Mouse (Mus musculus) layer of hippocampus, adult 9-10 months (tissue): ENCODE measurements around the gene Wipf2.

ENCODE experiments used
- DNase-seq: peaks from one replicate; pipeline ENCODE4 v3.0.0; 2022; ENCODE audit warnings: low spot score

The Wipf2 gene

DNA sequence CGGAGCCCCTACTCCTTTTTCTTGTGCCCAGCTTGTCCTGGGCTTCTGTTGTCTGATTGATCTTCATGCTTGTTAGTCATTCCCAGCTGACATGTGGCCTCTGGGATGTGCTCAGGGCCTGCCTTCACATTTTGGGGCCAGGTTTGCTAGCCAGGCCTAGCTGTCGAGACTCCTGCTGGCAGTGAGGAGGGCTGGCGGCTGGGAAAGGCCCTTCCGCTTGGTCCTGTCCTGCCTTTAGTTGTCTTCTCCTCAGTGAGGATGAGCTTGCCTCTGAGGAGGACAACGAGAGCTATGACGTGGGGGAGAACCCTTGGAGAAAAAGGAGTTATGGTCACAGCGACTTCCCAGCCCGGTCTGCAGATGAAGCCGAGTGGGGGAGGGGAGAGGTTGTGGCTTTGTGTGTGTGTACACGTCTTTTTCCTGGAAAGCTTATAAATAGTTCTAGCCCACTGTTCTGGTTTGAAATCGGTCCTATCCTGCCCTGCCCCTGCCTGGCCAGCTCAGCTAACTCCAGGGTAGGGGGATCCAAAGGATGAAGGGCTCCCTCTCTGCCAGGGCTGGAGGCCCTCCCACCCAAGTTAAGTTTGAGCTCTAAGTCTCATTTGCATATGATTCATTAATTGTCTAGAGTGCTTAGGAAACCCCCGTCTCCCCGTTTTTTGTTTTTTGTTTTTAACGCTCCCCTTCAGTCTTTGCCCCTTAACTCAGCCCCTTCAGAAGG is 80.5 kb downstream of the Wipf2 start:
- DNase-seq = no peak

GRCm38 (mm10) chr11:98944897-98945604 is 81.6 kb downstream of the Wipf2 start:
- DNase-seq = no peak

GRCm38 (mm10) chr11:98945605-98945977 is 82.2 kb downstream of the Wipf2 start:
- DNase-seq = no peak

- DNase-seq = no peak
Observed at GRCm38 (mm10) chr11:98947969-98948569, 84.6 kb downstream of the Wipf2 start.

DNA sequence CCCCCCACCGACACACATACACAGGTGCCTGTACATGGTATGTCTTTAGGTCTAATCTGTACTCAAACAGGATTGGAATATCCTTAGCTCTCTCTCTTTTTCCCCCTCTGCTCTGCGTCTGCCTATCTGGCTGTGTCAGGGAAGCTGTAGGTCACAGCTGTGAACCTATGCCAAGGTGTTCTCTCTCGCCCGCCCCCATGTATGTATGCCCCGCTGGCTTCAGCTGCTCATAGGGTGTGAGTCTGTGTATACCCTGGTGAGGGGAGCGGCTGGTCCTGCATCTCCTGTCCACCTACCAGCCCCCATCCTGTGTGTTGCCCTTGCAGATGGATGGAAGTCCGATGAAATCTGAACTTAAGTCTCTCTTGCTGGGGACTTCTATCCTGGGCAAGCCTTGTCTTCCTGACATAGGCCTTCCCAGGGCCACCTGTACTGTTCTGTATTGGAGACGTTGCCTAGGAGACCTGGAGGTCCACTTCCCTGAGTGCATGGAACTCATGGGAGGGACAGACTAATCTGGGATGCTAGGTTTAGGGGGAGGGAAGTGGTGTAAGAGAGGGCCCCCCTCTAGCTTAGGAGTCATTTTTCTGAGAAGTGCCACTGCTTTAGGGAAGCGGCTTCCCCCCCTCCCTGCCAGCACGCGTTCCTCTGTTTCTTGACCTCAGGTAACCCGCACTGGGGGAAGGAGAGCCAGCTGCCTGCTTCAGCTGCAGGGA is 86.0 kb downstream of the Wipf2 start:
- DNase-seq = no peak

GRCm38 (mm10) chr11:98949958-98950460 is 86.6 kb downstream of the Wipf2 start:
- no peak for DNase-seq

GRCm38 (mm10) chr11:98950484-98950883 is 87.0 kb downstream of the Wipf2 start:
- DNase-seq = no peak

DNA sequence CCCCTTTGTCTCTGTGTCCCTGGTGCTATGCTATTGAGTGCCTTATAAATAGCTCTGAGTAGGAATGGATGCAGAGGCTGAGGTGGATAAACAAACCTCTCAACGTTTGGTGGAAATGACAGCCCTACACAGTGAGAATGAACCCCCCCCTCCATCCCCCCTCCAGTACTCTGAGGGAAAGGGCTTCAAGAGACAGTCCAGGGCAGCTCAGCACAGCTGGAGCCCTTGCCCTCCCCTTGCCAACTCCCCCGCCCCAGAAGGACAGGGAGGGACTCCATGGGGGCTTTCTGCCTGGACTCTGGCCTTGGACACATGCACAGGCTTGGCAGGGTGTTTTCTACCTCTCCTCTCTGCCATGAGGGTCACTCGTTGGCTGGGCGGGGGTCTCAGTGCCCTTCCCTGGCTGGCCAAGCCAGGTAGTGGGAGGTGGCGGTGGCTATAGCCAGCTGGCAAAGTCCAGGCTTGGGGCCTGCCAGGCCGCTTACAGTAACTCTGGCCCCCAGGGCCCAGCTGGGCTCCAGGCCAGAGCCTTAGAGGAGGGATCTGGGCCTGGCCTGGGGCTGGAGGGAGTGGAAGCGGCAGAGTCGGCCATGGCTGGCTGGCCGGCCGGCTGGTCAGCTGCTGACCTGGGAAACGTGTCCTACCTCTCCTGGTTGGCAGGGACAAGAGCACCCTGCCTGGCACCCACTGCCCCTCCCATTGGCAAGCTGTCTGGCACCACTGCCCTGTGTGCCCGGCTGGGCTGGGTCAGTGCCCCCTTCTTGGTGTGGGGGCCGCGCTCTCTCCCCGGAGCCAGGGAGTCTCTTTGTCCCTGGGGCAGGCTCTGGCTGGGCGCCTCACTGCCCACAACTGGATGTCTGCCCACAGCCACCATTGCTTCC is 87.8 kb downstream of the Wipf2 start:
- no peak for DNase-seq

DNA sequence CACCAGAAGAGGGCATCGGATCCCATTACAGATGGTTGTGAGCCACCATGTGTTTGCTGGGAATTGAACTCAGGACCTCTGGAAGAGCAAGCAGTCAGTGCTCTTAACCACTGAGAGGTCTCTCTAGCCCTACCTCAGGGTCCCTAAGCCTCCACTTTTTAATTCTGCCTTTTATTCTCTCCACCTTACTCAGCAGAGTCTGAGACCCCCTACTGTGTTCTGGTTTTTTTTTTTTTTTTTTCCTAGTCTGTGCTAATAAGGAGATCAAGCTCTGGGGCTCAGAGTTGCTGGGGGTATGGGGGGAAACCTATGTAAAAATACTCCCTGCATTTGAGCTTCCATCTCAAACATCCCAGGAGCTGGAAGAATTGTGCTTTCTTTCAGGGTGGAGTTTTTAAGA is 88.7 kb downstream of the Wipf2 start:
- DNase-seq = no peak

GRCm38 (mm10) chr11:98952736-98953135 is 89.3 kb downstream of the Wipf2 start:
- DNase-seq = no peak

GRCm38 (mm10) chr11:98953361-98953760 is 89.9 kb downstream of the Wipf2 start:
- DNase-seq = no peak

DNA sequence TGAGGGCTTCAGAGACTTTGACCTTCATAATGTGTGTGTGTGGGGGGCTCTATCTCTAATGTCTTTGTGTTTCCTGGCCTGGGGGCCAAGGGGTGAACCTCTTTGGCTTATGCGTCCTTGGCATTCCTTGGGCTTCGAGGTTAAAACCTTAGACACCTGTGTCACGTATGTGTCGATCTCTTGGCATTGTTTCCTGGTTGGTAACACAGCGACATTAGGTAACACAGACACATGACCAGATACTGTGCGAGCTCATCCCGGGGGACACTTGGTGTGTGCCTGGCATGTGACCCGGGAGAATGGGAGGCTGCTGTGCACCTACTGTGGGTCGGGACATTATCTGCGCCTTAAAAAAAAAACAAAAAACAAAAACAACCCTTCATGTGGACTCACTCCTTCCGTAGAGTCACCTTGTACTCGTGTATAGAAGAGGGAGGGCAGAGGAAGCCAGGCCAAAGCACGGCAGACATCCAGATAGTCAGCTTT is 90.4 kb downstream of the Wipf2 start:
- DNase-seq = no peak

- DNase-seq = no peak
Observed at GRCm38 (mm10) chr11:98954373-98954772, 90.9 kb downstream of the Wipf2 start.
